Mouse (Mus musculus) kidney, adult 8-10 months (tissue): ENCODE data around the gene Cep63.

Source experiments
- DNase-seq, 2 experiments: peaks; one replicate each; pipeline ENCODE4 v3.0.0; 2022

Gene Cep63

DNA sequence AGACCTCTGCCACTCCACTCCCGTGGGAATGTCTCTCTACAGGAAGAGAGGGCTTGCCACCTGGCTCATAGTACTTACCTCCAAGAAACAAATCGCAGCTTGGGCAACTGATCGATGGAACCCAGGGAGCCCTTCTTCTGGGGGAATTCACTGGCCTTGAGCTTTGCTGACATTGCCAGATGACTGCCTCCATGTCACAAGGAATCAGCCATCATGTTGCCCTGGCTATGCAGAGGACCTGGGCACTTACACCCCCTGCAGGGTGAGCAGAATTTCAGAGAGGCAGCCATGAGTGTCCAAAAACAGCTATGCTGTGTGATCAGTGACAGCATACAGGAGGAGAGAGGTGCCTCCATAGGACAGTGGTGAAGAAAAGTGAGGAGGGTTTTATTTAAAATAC is 72.6 kb downstream of the Cep63 start:
- DNase-seq = no peak

GRCm38 (mm10) chr9:102551771-102552170 is 74.6 kb downstream of the Cep63 start:
- peak; percentile 23 to 32 for DNase-seq

GRCm38 (mm10) chr9:102549211-102549610 is 77.1 kb downstream of the Cep63 start:
- no peak for DNase-seq

DNA sequence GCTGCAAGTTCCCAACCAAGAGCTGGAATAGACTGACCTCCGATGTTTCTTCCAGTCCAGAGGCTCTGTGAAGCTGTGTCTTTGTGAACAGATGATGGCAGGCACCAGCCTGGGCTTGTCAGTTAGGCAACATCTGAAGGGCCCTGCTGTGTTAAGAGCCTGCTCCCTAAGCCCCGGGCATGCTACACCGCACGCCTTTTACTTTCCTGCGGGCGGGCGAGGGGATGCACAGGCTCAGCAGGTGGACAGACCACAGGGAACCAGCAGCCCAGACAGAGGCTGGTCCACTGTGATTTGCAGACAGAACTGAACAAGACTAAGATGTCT is 79.3 kb downstream of the Cep63 start:
- no peak for DNase-seq

DNA sequence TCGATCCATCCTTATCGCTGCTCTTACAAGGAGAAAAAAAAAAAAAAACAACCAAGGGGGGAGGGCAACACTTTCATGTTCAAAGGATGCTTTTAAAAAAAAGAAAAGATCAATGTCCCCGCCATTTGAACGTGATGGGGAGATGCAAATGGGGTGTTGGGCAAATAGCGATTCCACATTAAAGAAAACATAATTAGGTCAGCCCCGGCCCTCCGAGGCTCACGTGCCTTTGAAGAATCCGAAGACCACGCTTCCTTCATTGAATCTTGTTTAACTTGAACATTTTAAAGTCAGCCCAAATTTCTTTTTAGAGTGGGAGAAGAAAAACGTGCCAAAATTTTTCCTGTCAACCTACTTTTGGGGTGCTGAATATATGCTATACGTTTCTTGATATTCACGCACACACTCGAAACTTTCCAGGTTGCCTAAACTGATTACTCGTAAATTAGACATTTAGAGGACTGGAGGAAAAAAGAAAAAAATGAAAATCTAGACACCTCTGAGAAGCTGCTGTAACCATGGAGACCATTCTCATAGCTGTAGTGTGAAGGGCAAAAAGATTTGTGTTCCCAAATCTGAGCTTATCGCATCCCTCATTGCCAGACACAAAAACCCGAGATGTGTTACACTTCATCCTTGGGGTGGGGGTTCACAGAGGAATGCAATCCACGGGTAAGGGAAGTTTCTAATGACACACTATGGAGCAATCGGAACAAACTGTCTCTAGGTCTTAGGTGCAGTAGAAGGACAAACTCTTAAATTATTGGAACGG is 79.9 kb downstream of the Cep63 start:
- DNase-seq = no peak

GRCm38 (mm10) chr9:102545406-102546255 is 80.7 kb downstream of the Cep63 start:
- no peak for DNase-seq

- peak; percentile 23 to 65 for DNase-seq
Measured at GRCm38 (mm10) chr9:102544773-102545366, 81.5 kb downstream of the Cep63 start.

DNA sequence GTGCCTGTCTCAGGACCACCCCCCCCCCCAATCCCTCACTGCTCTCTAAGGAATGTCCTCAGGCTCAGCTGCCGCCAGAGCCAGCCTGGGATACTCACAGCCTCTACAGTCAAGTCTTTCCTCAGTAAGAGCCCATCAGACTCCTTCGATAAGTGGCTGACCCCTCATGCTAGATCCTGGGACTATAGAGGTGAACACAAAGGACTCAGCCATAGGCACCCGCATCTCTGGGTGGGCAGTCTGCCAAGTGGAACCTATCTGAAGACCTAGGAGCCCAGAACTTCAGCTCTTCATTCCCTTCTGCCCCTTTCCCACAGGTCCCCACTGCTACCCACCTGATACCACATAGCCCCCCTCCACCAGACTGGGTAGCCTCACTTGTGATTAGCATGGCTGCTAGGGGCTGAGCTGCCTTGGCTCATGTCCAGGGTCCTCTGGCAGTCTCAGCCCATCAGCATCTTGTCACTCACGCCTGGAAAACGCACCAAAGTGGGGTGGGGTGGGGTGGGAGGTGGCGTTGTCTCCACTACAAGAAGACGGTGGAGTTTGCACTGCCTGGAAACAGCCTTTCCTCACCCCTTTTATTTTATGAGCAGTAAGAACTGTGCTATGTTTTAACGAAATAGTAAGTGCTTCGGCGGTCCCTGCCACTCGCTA is 82.1 kb downstream of the Cep63 start:
- DNase-seq = no peak

DNA sequence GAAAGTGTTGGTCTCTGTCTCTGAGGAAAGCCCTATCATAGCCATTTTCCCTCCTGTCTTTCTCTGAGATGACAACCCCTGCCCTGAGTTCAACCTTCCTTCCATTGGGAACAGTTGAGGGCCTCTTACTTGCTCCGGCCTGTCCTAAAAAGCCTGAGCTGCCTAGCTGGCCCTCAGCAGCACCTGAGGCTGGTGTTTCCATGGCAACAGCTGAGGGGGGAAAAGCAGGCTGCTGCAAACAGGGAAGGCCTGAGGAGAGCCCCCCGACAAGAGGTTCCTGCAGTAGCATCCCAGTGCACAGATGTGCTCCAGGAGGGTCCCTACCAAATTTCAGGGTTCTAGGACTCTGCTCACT is 82.6 kb downstream of the Cep63 start:
- DNase-seq = no peak

DNA sequence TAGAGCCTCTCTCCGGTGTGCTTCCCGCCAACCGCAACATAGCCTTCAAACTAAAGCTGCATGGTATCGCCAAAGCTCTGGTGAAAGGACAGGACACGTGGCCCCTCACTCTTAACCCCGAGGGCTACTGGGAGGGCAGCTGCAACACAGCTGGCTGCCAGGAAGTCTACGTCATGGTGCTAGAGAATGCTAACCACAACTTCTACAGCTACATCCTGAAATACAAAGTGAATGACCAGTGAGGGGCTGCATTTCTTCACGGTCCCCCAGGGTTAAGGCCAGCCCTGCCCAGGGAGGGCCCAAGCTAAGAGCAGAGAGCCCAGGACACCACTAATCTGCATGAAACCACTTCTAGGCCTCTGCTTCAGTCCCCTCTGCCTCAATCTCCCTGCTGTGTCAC is 83.8 kb downstream of the Cep63 start:
- DNase-seq = no peak

GRCm38 (mm10) chr9:102541666-102542065 is 84.7 kb downstream of the Cep63 start:
- DNase-seq = no peak

DNA sequence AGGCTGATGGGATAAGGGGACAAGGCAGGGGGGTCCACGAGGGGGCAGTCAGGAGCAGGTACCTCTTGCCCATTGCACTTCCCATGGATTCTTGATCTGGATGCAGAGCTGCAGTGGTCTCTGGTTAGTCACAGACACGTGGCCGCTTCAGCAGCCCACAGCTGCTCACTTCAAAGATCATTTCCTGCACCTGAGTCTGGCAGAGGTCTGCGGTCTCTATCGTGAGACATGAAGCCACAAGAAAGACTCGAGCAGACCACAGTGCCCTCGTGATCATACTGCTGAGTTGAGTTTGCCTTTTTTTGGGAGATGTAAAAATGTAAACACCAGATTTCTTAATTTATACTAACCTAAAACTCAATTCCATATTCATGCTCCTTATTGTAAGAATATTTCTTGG is 86.6 kb downstream of the Cep63 start:
- no peak for DNase-seq

DNA sequence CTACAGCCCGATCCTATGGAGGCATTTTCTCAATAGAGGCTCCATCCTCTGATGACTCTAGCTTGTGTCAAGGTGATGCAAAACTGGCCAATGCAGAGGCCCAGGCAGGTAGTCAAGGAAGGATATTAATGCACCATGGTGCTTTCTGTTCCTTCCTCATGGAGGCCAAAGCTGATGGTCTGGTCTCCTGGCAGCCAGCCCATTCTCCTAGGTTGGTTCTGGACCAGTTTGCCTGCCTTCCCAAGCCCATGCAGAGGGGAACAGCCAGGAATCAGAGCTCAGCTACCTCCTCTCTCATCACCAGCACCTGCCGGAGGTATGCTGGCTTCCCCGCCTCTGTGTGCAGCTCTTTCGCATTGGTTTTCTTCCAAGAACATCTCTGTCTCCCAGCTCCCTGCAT is 89.4 kb downstream of the Cep63 start:
- no peak for DNase-seq
